Mouse (Mus musculus) intestine, postnatal 0 days (tissue): ENCODE measurements around the gene Fto. TPM values are rescaled to one million over a fixed set of nuclear protein-coding genes. Genes with fewer than 3 reads are reported as not detected.

ENCODE experiments used
- ATAC-seq: fragments of 200-750 bp; cut with Nextera tagmentation; 2 replicates; pipeline ENCODE4 v1.8.0; 2017; ENCODE audit warnings: mild to moderate bottlenecking, moderate TSS enrichment, moderate library complexity
- H3K27ac ChIP-seq: fragments of 300-500 bp; sonication (generic); 2 replicates; pipeline ENCODE4 v1.5.1; 2014; ENCODE audit warnings: mild to moderate bottlenecking, low read depth, low read length, moderate library complexity
- H3K27me3 ChIP-seq: fragments of 300-500 bp; sonication (generic); replicated peaks from 2 replicates; pipeline ENCODE4 v1.6.1; 2014; ENCODE audit warnings: low read length, mixed read lengths; ENCODE audit not compliant: control insufficient read depth, insufficient read depth
- H3K36me3 ChIP-seq: fragments of 300-500 bp; sonication (generic); 2 replicates; pipeline ENCODE4 v1.6.1; 2014; ENCODE audit warnings: mild to moderate bottlenecking, moderate library complexity; ENCODE audit not compliant: control insufficient read depth, insufficient read depth
- H3K4me1 ChIP-seq: fragments of 300-500 bp; sonication (generic); replicated peaks from 2 replicates; pipeline ENCODE4 v1.6.1; 2014; ENCODE audit warnings: antibody characterized with exemption, low read length, mixed read lengths; ENCODE audit not compliant: control insufficient read depth, insufficient read depth
- H3K4me2 ChIP-seq: fragments of 300-500 bp; sonication (generic); replicated peaks from 2 replicates; pipeline ENCODE4 v1.6.1; 2014; ENCODE audit warnings: low read depth, mild to moderate bottlenecking, moderate library complexity
- H3K4me3 ChIP-seq: fragments of 300-500 bp; sonication (generic); 2 replicates; pipeline ENCODE4 v1.5.1; 2014; ENCODE audit warnings: low read depth, low read length
- H3K9ac ChIP-seq: fragments of 300-500 bp; sonication (generic); 2 replicates; pipeline ENCODE4 v1.6.1; 2014; ENCODE audit warnings: mild to moderate bottlenecking, low read depth, low read length
- H3K9me3 ChIP-seq: fragments of 300-500 bp; sonication (generic); 2 replicates; pipeline ENCODE4 v1.6.1; 2016; ENCODE audit warnings: mixed run types; ENCODE audit not compliant: control insufficient read depth
- CTCF ChIP-seq: sonication (generic); IDR thresholded peaks from 2 replicates; pipeline ENCODE4 v1.5.1; 2016; ENCODE audit warnings: low read depth, mild to moderate bottlenecking, control low read depth, antibody characterized with exemption, moderate library complexity
- WGBS: fragments of 180-500 bp; shearing (Covaris S2); extraction: QIAGEN DNeasy Blood & Tissue Kit; methylation state at CpG from one replicate; pipeline ENCODE4 v1.1.7; 2014; 5-methylcytosine and 5-hydroxymethylcytosine counted together
- polyA plus RNA-seq: library from polyadenylated mRNA; unstranded; fragments of >200 nt; fragmentation: Nextera tagmentation; extraction: Ambion mirVana; gene quantifications from 2 replicates; pipeline ENCODE4 v1.2.1, GENCODE M21; 2015

The Fto gene
- polyA plus RNA-seq, 1 experiment from 2014 or later, result 21.7 TPM

DNA sequence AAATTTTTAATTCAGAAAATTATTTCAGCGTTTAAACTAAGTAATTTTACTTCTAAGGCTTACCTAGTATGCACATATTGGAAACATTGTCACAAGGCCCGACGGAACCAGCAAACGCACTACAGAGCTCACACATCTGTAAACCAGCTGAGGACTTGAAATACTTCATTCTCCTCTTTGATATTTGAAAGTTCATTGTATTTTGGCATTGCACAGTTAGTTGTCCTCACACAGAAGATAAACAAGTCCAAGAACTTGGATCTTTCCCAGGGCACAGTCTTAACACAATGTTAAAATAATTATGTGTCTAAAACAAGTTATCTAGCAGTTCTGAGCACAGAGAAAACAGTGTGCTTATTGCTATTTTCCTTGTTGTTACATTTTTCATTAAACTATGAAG lies 22.7 kb upstream of the Fto start:
- WGBS, result 81% methylated on average over 4 of the region's 4 CpGs
- H3K4me2 ChIP-seq, result no peak overlapping the region
- H3K9ac ChIP-seq, result no peak overlapping the region
- ATAC-seq, result no peak
- H3K4me1 ChIP-seq, result no peaks in the 10 kb centered on the region
- H3K36me3 ChIP-seq, result no peaks in the 10 kb centered on the region
- no peak for TF ChIP-seq CTCF
- H3K27me3 ChIP-seq, result no peaks in the 10 kb centered on the region
- H3K27ac ChIP-seq, result no peak overlapping the region
- H3K4me3 ChIP-seq, result no peak overlapping the region
- no peaks in the 10 kb centered on the region for H3K9me3 ChIP-seq

DNA sequence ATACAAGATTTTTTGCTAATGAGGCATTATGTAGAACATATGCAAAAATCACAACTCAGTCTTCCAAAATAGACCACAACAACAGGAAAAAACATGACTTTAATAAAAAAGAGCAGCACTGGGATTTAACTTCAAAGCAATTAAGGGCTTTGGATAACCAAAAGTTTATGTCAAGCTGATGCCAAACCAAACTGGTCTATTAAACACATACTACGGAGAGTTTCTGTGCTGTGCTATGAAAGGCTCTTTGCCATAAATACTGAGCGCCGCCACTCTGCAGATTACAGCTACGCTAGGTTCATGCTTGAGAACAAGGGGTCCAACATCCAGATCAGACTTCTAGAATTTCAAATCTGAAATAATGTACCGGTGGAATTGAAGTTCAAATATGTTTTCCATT lies 17.5 kb upstream of the Fto start:
- TF ChIP-seq CTCF, result no peak
- 94% methylated on average over 5 of the region's 5 CpGs for WGBS
- H3K4me1 ChIP-seq, result no peaks in the 10 kb centered on the region
- no peaks in the 10 kb centered on the region for H3K27me3 ChIP-seq
- no peaks in the 10 kb centered on the region for H3K9me3 ChIP-seq
- H3K9ac ChIP-seq, result no peak overlapping the region
- no peak overlapping the region for H3K4me2 ChIP-seq
- no peak overlapping the region for H3K4me3 ChIP-seq
- ATAC-seq, result no peak
- H3K36me3 ChIP-seq, result no peaks in the 10 kb centered on the region
- no peak overlapping the region for H3K27ac ChIP-seq

DNA sequence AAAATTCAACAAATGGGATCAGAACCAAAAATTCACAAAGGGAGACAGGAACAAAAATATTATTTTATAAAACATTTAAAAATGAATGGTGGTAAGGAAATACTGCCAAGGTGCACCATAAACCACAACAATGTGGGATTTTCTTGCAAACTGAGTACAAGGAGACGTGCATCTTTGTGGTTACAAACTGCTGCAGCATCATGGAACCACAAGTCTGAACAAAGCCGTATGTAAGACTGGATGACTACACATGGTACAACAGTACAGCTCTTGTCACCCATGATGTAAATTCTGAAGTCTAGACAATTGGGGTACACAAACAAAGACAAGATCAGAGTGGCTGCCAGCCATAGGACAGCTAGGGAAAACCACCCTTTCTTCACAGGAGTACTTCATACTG lies 14.7 kb upstream of the Fto start:
- no peak overlapping the region for H3K27ac ChIP-seq
- H3K9me3 ChIP-seq, result no peaks in the 10 kb centered on the region
- peaks cover 4% of the 10 kb centered on the region; the same call in 1 of the 2 replicates for H3K36me3 ChIP-seq
- TF ChIP-seq CTCF, result no peak
- H3K4me3 ChIP-seq, result no peak overlapping the region
- H3K27me3 ChIP-seq, result no peaks in the 10 kb centered on the region
- WGBS, result 92% methylated on average over 2 of the region's 2 CpGs
- H3K4me2 ChIP-seq, result no peak overlapping the region
- no peak for ATAC-seq
- H3K4me1 ChIP-seq, result no peaks in the 10 kb centered on the region
- H3K9ac ChIP-seq, result no peak overlapping the region

DNA sequence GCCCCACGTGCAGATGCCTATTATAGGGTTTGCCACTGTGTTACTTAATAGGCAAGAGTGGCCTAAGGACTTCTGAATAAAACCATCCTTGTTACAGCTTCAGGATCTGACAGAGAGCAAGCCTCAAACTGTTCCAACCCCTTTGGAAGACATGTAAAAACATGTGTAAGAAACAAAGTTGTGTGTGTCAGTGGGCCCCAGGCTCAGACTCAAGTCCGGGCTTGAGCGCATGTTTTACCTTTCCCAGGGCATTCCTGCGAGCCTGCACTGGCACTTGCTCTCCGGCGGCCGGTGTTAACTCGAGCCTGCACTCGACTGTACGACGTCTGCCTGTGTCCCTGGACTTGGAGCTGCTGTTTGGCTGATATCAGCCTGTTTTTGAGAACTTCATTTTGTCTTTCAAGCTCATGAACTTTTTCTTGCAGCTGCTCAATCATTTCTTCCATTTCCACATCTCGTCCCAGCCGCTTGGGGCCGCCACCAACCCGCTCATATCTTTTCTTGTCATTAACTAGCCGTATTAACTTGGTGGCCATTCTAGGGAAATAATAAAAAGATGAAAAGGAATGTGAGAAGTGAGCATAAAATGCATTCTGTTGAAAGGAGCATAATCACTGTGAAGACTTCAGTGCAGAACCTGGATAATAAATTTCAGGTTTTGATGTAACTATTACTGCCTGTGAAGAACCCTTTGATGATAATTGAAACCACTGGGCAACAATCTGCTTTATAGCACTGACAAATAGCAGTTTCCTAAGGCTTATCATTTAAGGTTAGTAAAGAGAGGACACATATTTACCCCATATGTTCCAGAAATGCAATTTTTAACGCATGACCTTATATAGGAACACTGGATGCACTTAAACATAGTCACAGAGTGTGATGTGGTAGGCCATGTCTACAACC lies 8.6 kb upstream of the Fto start:
- Histone ChIP-seq H3K27me3 (no peaks in the 10 kb centered on the region), H3K9me3 (no peaks in the 10 kb centered on the region), H3K4me3 (no peak overlapping the region), H3K9ac (no peak overlapping the region), H3K36me3 (peaks cover 6% of the 10 kb centered on the region; the same call in 1 of the 2 replicates), H3K4me2 (no peak overlapping the region), H3K27ac (no peak overlapping the region), H3K4me1 (no peaks in the 10 kb centered on the region)
- ATAC-seq, result no peak
- TF ChIP-seq CTCF, result peak; percentile 32; the same call in 1 of the 2 replicates
- 86% methylated on average over 17 of the region's 17 CpGs for WGBS

DNA sequence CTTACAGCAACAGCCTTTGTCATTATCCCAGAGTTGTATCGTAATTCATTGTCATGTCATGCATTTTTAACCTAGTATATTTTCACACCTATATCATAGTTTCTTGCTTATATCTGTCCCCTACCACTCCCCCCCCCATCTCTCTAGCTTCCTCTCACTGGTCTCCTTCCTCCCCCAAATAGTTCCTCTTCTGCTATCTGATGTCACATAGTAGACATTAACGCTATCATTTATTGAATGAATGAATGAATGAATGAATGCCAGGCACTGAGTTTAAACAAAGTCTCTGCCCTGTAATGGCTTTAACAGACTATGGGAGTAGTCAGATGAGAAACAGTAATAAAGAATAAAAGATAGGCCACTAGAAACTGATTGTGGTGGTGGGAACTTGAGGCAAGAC lies 983 bp upstream of the Fto start:
- ATAC-seq, result no peak
- Histone ChIP-seq H3K4me3 (peak overlapping the region; percentile 70), H3K4me1 (no peaks in the 10 kb centered on the region), H3K9ac (no peak overlapping the region), H3K27me3 (no peaks in the 10 kb centered on the region), H3K27ac (no peak overlapping the region), H3K9me3 (no peaks in the 10 kb centered on the region), H3K36me3 (no peaks in the 10 kb centered on the region), H3K4me2 (peak overlapping the region; percentile 75)
- 79% methylated on average over 2 of the region's 2 CpGs for WGBS
- TF ChIP-seq CTCF, result no peak

DNA sequence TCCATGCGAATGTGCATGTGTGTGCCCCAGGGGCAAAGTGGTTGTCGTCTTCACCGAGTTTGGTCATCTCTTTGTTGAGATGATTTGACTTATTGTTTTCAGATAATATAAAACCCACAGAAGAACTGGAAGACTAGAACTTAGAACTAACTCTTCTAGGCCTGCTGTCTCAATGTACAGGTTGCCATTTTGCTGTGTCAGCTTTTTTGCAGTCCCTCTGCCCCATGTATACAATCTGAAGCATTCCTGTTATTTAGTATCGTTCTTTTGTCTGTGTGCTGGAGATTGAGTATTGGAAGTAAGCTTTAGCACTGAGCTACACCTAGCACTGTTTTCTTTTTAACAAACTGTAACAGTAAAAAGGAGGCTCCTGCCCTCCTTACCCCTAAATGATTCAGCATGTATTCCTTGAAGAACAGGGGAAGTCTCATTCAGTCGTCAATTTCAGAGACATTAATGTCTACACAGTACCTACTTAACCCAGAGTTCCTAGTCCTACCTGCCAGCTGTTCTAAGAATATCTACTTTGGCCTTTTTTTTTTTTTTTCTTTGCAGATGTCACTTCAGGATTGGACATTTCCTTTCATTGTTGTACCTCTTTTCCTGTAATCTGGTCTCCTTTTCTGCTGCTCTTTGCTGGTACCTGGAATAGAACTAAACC lies 4.4 kb downstream of the Fto start:
- Histone ChIP-seq H3K9me3 (no peaks in the 10 kb centered on the region), H3K27me3 (no peaks in the 10 kb centered on the region), H3K27ac (no peak overlapping the region), H3K4me3 (no peak overlapping the region), H3K9ac (no peak overlapping the region), H3K36me3 (no peaks in the 10 kb centered on the region), H3K4me2 (no peak overlapping the region), H3K4me1 (no peaks in the 10 kb centered on the region)
- no peak for ATAC-seq
- no peak for TF ChIP-seq CTCF
- WGBS, result 84% methylated on average over 5 of the region's 5 CpGs
